Mouse (Mus musculus) ZHBTc4 (cell line): Measurements from ENCODE around the gene Rabep2.
A peak's percentile ranks its signal among the peaks of the same experiment; 100 is the strongest.
"Not testable (repeated sequence)": the region's sequence is repeated elsewhere in the genome, so short reads cannot be mapped to it uniquely, and the experiment has no call there.

Experiments used
- DNase-seq: peaks from one replicate; pipeline ENCODE4 v3.0.0-alpha.2; 2011; ENCODE audit warnings: low read depth, low spot score

Rabep2 gene

GRCm38 (mm10) chr7:126464121-126464520 lies 35.6 kb downstream of the Rabep2 start:
- DNase-seq: no peak

- no peak for DNase-seq
These were observed 36.3 kb downstream of the Rabep2 start for GRCm38 (mm10) chr7:126464836-126465235.

- DNase-seq: no peak
These were observed 36.9 kb downstream of the Rabep2 start for GRCm38 (mm10) chr7:126465246-126466030.

- DNase-seq: no peak
These were observed 37.6 kb downstream of the Rabep2 start for GRCm38 (mm10) chr7:126466116-126466515.

GRCm38 (mm10) chr7:126466707-126467106 lies 38.1 kb downstream of the Rabep2 start:
- no peak for DNase-seq

- peak; percentile 68 for DNase-seq
These were observed 38.7 kb downstream of the Rabep2 start for GRCm38 (mm10) chr7:126467271-126467670.

- no peak for DNase-seq
These were observed 39.5 kb downstream of the Rabep2 start for GRCm38 (mm10) chr7:126467834-126468627.

- no peak for DNase-seq
These were observed 41.5 kb downstream of the Rabep2 start for GRCm38 (mm10) chr7:126470077-126470476.

GRCm38 (mm10) chr7:126471361-126471760 lies 42.8 kb downstream of the Rabep2 start:
- DNase-seq: no peak

GRCm38 (mm10) chr7:126471853-126472252 lies 43.3 kb downstream of the Rabep2 start:
- no peak for DNase-seq

- DNase-seq: no peak
These were observed 43.7 kb downstream of the Rabep2 start for GRCm38 (mm10) chr7:126472306-126472705.

GRCm38 (mm10) chr7:126472713-126473112 lies 44.2 kb downstream of the Rabep2 start:
- DNase-seq: no peak

GRCm38 (mm10) chr7:126473470-126474086 lies 45.0 kb downstream of the Rabep2 start:
- no peak for DNase-seq

- no peak for DNase-seq
These were observed 46.0 kb downstream of the Rabep2 start for GRCm38 (mm10) chr7:126474486-126474955.

GRCm38 (mm10) chr7:126474993-126475581 lies 46.5 kb downstream of the Rabep2 start, which contains the start of gene Sh2b1:
Gene Sh2b1 (minus strand): TSS chr7:126475424.
- peak; percentile 97 for DNase-seq

- DNase-seq: peak; percentile 41
These were observed 53.1 kb downstream of the Rabep2 start for GRCm38 (mm10) chr7:126481699-126482098.

GRCm38 (mm10) chr7:126482392-126482871 lies 53.9 kb downstream of the Rabep2 start:
- peak; percentile 97 for DNase-seq

GRCm38 (mm10) chr7:126487052-126487483 lies 58.5 kb downstream of the Rabep2 start, which contains the start of gene Tufm:
Gene Tufm (plus strand): TSS chr7:126487361.
- DNase-seq: peak; percentile 95

- not testable (repeated sequence) for DNase-seq
These were observed 59.2 kb downstream of the Rabep2 start for GRCm38 (mm10) chr7:126487617-126488385.

GRCm38 (mm10) chr7:126491005-126491404 lies 62.4 kb downstream of the Rabep2 start:
- DNase-seq: no peak

GRCm38 (mm10) chr7:126491973-126492372 lies 63.4 kb downstream of the Rabep2 start:
- no peak for DNase-seq
